Mouse (Mus musculus): ENCODE results near the gene Tmem245.

GRCm38 (mm10) chr4:56941481-56941880 is 5.8 kb downstream of the Tmem245 start:
- no peak for TF ChIP-seq POLR2A (IDR thresholded peaks at IDR 0.05; ENCODE audit: borderline replicate concordance, extremely low read depth, low read depth, low read length)
- no peak for TF ChIP-seq CTCF (IDR thresholded peaks at IDR 0.05; ENCODE audit: insufficient read depth, low read length)

Data from lung, adult 2 months (tissue).